Mouse (Mus musculus): ENCODE measurements around the gene Nptx1.

Gene Nptx1

DNA sequence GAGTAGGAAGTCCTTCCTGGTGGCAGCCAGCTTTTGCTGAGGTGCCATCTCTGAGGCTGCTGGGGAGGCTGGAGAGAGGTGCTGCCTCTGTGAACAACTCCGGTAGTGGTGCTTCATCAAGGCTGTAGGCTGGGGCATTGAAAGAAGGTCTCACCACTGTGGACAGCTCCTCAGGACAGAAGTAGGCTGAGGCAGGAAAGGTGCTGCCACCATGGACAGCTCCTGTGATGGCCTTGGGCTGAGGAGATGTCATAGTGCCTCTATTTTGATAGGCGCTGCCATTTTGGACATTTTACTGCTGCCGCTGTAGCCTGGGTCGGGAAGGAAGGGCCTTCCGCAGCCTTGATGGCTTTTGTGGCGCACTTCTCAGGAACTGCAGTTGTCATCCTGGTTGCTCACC is 54.7 kb downstream of the Nptx1 start:
- in situ Hi-C loops (cut with MboI, MseI) = no loop called here

DNA sequence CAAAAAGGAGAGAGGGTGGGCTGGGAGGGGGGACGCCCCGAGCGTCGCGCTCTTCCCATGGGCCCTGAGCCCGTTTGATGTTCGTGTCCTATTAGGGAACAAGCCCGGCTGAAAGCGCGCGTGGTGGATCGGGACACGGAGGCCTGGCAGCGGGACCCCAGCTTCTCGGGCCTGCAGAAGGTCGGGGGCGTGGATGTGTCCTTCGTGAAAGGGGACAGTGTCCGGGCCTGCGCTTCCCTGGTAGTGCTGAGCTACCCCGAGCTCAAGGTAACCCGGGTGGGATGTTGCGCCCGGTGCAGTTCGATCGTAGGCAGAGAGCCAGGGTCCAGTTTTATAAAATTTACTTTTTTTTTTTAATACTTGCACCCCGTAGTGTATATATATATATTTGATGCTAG is 55.9 kb downstream of the Nptx1 start:
- in situ Hi-C loops (cut with MboI, MseI) = no loop called here

DNA sequence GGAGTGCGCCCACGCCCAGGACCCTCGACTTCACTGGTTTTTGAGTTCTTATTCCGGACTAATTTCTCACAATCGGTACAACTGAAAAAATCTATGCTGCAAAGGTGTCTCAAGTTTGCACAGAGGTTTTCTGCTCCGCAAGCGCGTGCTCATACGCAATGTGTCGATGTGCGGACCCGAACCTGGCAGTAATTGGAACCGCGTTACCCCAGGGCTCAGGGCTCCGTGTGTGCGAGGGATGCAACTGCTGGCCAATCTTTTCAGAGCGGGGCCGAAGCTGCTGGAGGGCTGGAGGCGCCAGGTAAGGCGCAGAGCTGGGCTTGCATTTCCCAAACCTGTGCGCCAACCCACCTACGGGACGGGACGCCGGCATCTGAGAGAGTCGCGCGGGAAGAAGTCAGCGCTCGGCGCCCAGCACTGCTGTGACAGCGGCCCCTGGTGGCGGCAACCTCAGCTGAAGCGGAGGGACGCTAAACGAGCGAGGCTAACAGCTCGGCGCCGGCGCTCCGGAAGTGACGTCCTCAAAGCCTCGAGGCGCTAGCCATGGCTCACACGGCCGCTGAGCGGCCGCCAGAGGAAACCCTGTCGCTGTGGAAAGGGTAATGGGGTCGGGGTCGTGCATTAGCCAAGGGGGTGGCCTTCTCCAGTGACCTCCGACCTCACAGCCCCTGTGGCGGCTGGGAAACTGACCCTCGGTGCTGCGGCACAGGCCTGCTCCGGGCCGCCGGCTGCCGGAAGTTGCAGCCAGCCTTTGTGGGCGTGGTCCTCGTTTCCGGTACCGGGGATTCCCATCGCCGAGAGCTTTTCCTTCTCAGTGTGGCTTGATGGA is 56.5 kb downstream of the Nptx1 start, which contains the start of gene Endov:
TSS of gene Endov (plus strand) at position 487 of the 829 bp plus-strand sequence.
- in situ Hi-C loops (cut with MboI, MseI) = no loop called here
